Mouse (Mus musculus) bone marrow macrophage, adult 2 months (primary cell): ENCODE measurements around the gene Eps8.

ENCODE experiments used
- CTCF ChIP-seq: IDR thresholded peaks from 2 replicates; pipeline ENCODE4 v1.5.1; 2012; ENCODE audit warnings: low read depth, mild to moderate bottlenecking, low read length, moderate library complexity
- POLR2A ChIP-seq: IDR thresholded peaks from 2 replicates; pipeline ENCODE4 v1.6.1; 2012; ENCODE audit warnings: mild to moderate bottlenecking, low read depth, low read length, borderline replicate concordance

DNA sequence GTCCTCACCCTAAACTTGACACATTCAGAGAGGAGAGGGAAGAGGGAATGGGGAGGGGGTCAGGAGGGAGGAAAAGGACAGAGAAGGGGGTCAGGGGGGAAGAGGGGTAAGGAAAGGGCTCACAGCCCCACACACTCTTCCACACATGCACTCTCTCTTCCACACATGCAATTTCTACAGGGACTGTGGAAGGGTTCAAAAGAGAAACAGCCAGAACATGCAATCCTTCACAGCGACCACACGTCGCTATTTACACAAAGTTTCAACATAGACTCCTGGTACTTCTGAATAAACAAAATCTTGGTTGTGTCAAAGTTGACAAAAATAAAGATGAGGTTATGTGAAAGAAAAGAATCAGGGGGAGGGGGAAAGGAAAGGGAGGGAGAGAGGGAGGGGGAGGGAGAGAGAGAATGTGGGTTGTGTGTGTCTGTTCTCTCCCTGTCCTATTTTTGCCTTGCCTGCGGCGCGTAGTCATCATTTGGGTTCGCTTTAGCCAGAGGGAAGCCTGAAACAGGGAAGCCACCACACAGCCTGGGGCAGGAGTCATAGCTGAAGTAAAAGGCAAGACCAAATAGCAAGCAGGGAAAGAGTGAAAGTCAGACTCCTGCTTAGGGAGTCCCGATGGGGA, 157.4 kb downstream of the Eps8 start:
- TF ChIP-seq CTCF (no peak), POLR2A (no peak)
